Comparison of ENCODE assay signal across 11 mouse cellular contexts in genomic region chr14:54787226-54787625, GRCm38 (mm10). TPM values are rescaled to one million over a fixed set of nuclear protein-coding genes. Genes with fewer than 3 reads are reported as not detected.
DNase-seq lines count a peak whose midpoint lies in the region; ATAC-seq and TF ChIP-seq lines count a peak whose summit lies in the region.
"Had no signal": no experiment of that assay in that cellular context is flagged by ENCODE, and none has a peak within 500 bp of the region (broad histone marks: within the 10 kb centered on the region; RNA-seq: fewer than 3 reads in every experiment).

No protein-coding gene starts in this region.

- no peak for DNase-seq in intestine, embryonic 14.5 days (ENCODE audit: low spot score)
- DNase-seq in thymus, postnatal 14 days: peak; percentile 10
- no peak for DNase-seq in thymus, adult 18-20 months
- peak; percentile 69 for DNase-seq in testis, postnatal 14 days (ENCODE audit: low spot score)
- no peak for DNase-seq in right cerebral cortex, postnatal 25 days
- DNase-seq in right cerebral cortex, adult 18-20 months: no peak
- DNase-seq: lung, postnatal 14 days had no signal

- WGBS in intestine, embryonic 14.5 days: 56% methylated on average over 4 of the region's 4 CpGs
- 53% methylated on average over 4 of the region's 4 CpGs for WGBS in intestine, embryonic 16.5 days

- 0 out of 2 replicates have a peak, but pooled peaks cover 4% of the 10 kb centered on the region for H3K4me1 ChIP-seq in intestine, embryonic 14.5 days (replicated peaks; ENCODE audit: control insufficient read depth, insufficient read depth, low read length)
- no peaks in the 10 kb centered on the region for H3K4me1 ChIP-seq in intestine, embryonic 16.5 days (ENCODE audit: control insufficient read depth, insufficient read depth, low read length)
- H3K4me1 ChIP-seq in bone marrow macrophage, adult 2 months (ENCODE audit: control insufficient read depth, insufficient read depth, low read length): no peaks in the 10 kb centered on the region

- 0 out of 2 replicates have a peak, but pooled peaks cover under 1% of the 10 kb centered on the region for H3K27me3 ChIP-seq in intestine, embryonic 14.5 days (replicated peaks; ENCODE audit: control insufficient read depth, insufficient read depth, low read length)
- no peaks in the 10 kb centered on the region for H3K27me3 ChIP-seq in intestine, embryonic 16.5 days (replicated peaks; ENCODE audit: control insufficient read depth, insufficient read depth, low read length)

- H3K27ac ChIP-seq in intestine, embryonic 14.5 days (ENCODE audit: low read depth): peak overlapping the region; percentile 78; the same call in 1 of the 2 replicates
- H3K27ac ChIP-seq in intestine, embryonic 16.5 days (ENCODE audit: low read length): no peak overlapping the region
- H3K27ac ChIP-seq in bone marrow macrophage, adult 2 months (ENCODE audit: insufficient read depth, low read depth, low read length): no peak overlapping the region

- TF ChIP-seq POLR2A in bone marrow macrophage, adult 2 months (IDR thresholded peaks at IDR 0.05; ENCODE audit: borderline replicate concordance, low read depth, low read length): no peak

- no peak for ATAC-seq in intestine, embryonic 14.5 days (replicated peaks; ENCODE audit: low FRiP score, low TSS enrichment, low read depth)
- no peak for ATAC-seq in intestine, embryonic 16.5 days

- H3K9ac ChIP-seq in intestine, embryonic 14.5 days (ENCODE audit: low read length): no peak overlapping the region
- H3K9ac ChIP-seq in intestine, embryonic 16.5 days (ENCODE audit: low read depth, low read length): no peak overlapping the region

- TF ChIP-seq CTCF in bone marrow macrophage, adult 2 months (IDR thresholded peaks at IDR 0.05; ENCODE audit: low read depth, low read length): peak; percentile 39; the same call in 1 of the 2 replicates

- no peak overlapping the region for H3K4me2 ChIP-seq in intestine, embryonic 14.5 days (ENCODE audit: low read length)
- H3K4me2 ChIP-seq in intestine, embryonic 16.5 days (ENCODE audit: low read depth, low read length): no peak overlapping the region

- no peaks in the 10 kb centered on the region for H3K36me3 ChIP-seq in intestine, embryonic 14.5 days (ENCODE audit: control insufficient read depth, insufficient read depth, low read length)
- no peaks in the 10 kb centered on the region for H3K36me3 ChIP-seq in intestine, embryonic 16.5 days (ENCODE audit: control insufficient read depth, insufficient read depth, low read length)

- no peak overlapping the region for H3K4me3 ChIP-seq in intestine, embryonic 14.5 days (ENCODE audit: low read depth, low read length)
- H3K4me3 ChIP-seq in intestine, embryonic 16.5 days (ENCODE audit: low read length): no peak overlapping the region
- H3K4me3 ChIP-seq in bone marrow macrophage, adult 2 months (ENCODE audit: insufficient read depth, low read length): no peak overlapping the region

- H3K9me3 ChIP-seq in intestine, embryonic 14.5 days (ENCODE audit: control insufficient read depth, low read length): no peaks in the 10 kb centered on the region
- H3K9me3 ChIP-seq in intestine, embryonic 16.5 days (ENCODE audit: control insufficient read depth, low read length): no peaks in the 10 kb centered on the region

RNA-seq across cellular contexts. Expression of gene Slc7a8, which starts 5.5 kb away (rescaled TPM):
- polyA plus RNA-seq in intestine, embryonic 14.5 days (2014; fragmentation: Nextera tagmentation; extraction: Ambion mirVana): 24.0 and 26.7 TPM in 2 replicates
- polyA plus RNA-seq in intestine, embryonic 16.5 days (2015; fragmentation: Nextera tagmentation; extraction: Ambion mirVana): 45.7 and 60.3 TPM in 2 replicates
- polyA plus RNA-seq in bone marrow macrophage, adult 2 months (2012; ENCODE audit: insufficient read depth, insufficient read length, missing spikeins): 35.7 and 42.6 TPM in 2 replicates

RNA-seq across cellular contexts. Expression of gene Rnf212b, which starts 26.7 kb away (rescaled TPM):
- polyA plus RNA-seq in intestine, embryonic 14.5 days (2014; fragmentation: Nextera tagmentation; extraction: Ambion mirVana): not detected in 2 replicates
- polyA plus RNA-seq in intestine, embryonic 16.5 days (2015; fragmentation: Nextera tagmentation; extraction: Ambion mirVana): 0.13 TPM in 1 of 2 replicates, not detected in the other
- not detected in 2 replicates for polyA plus RNA-seq in bone marrow macrophage, adult 2 months (2012; ENCODE audit: insufficient read depth, insufficient read length, missing spikeins)
- polyA plus RNA-seq: embryonic facial prominence, embryonic 14.5 days; heart, embryonic 16.5 days had no signal

Comparison
In these comparisons a context has a peak if more than half of its experiments do, and no peak if none do; other contexts are left out.
1. DNase-seq: peak in thymus, postnatal 14 days (single experiment) and testis, postnatal 14 days (single experiment); none in intestine, embryonic 14.5 days (single experiment), thymus, adult 18-20 months (0 of 2), right cerebral cortex, postnatal 25 days (single experiment) and right cerebral cortex, adult 18-20 months (single experiment).